Mouse (Mus musculus) layer of hippocampus, adult 8-10 months (tissue): ENCODE results near the gene Igfl3. TPM values are rescaled to one million over a fixed set of nuclear protein-coding genes. Genes with fewer than 3 reads are reported as not detected.

Experiments
- DNase-seq, 2 experiments: peaks; one replicate each; pipeline ENCODE4 v3.0.0; 2022; ENCODE audit warnings: low spot score in 2 of 2
- total RNA-seq, 4 experiments: library from RNA; stranded (reverse); gene quantifications; 2 replicates each; pipeline ENCODE4 v1.2.4; 2022

The Igfl3 gene
- total RNA-seq = not detected

DNA sequence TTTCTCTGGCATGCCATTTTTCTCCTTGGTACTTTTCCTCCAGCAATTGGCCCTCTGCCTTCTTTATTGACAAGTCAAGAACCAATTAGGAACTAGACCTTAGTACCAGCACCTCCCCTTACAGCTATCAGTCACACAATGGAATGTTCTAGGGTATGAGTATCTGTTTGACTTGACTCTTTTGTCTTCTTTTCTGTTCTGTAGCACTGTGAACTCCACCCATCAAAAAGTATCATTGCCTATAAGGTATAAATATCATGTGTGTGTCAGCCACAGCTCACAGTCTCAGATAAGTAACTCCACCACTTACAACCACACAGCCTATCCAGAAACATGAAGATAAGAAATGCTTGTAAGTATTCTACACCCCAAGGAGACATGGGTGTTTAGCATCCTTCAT is at the start of gene Igfl3:
Igfl3 (plus strand) TSS at position 301 of the 400 bp plus-strand sequence.
- DNase-seq = no peak

GRCm38 (mm10) chr7:18210938-18211337 is 34.6 kb downstream of the Igfl3 start:
- DNase-seq = peak in 1 of 2 experiments; percentile 10

- no peak for DNase-seq
These were observed 38.4 kb downstream of the Igfl3 start for GRCm38 (mm10) chr7:18214699-18215098.

Other genes starting within 250 kb of the Igfl3 start
- not detected for gene Ceacam11, start 204.4 kb upstream of the Igfl3 start, total RNA-seq
- gene Ceacam13, start 166.6 kb upstream of the Igfl3 start, total RNA-seq = not detected
- gene Ceacam12, start 110.6 kb upstream of the Igfl3 start, total RNA-seq = not detected
- not detected for gene Mill1, start 68.9 kb downstream of the Igfl3 start, total RNA-seq
- gene Psg18, start 178.5 kb downstream of the Igfl3 start, total RNA-seq = not detected